Mouse (Mus musculus): ENCODE measurements around the gene Hmgb1. TPM values are rescaled to one million over a fixed set of nuclear protein-coding genes. Genes with fewer than 3 reads are reported as not detected.

The Hmgb1 gene
- total RNA-seq, 4 experiments from 2014 or later: 119 to 140 (median 134) TPM

- no peak for DNase-seq (ENCODE audit: low spot score in 2 of 2)
These were observed 116.0 kb downstream of the Hmgb1 start for GRCm38 (mm10) chr5:149068247-149068740.

GRCm38 (mm10) chr5:149067501-149067961 lies 116.8 kb downstream of the Hmgb1 start:
- DNase-seq (ENCODE audit: low spot score in 2 of 2): no peak

DNA sequence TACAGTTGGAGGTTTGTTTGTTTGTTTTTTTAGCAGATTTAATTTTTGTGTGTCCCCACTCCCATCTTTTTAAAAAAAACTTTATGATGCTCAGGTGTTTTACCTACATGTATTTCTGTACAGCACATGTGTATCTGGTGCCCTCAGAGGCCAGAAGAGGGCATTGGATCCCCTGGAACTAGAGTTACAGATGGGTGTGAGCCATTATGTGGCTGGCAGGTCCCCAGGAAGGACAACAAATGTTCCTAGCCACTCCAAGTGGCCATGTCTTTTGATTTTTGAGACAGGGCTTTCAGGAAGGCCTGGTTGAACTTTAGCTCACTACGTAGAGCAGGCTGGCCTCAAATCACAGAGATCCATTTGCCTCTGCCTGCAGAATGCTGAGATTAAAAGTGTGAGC lies 121.5 kb downstream of the Hmgb1 start:
- DNase-seq (ENCODE audit: low spot score in 2 of 2): no peak

- no peak for DNase-seq (ENCODE audit: low spot score in 2 of 2)
These were observed 130.7 kb downstream of the Hmgb1 start for GRCm38 (mm10) chr5:149053352-149054168.

DNA sequence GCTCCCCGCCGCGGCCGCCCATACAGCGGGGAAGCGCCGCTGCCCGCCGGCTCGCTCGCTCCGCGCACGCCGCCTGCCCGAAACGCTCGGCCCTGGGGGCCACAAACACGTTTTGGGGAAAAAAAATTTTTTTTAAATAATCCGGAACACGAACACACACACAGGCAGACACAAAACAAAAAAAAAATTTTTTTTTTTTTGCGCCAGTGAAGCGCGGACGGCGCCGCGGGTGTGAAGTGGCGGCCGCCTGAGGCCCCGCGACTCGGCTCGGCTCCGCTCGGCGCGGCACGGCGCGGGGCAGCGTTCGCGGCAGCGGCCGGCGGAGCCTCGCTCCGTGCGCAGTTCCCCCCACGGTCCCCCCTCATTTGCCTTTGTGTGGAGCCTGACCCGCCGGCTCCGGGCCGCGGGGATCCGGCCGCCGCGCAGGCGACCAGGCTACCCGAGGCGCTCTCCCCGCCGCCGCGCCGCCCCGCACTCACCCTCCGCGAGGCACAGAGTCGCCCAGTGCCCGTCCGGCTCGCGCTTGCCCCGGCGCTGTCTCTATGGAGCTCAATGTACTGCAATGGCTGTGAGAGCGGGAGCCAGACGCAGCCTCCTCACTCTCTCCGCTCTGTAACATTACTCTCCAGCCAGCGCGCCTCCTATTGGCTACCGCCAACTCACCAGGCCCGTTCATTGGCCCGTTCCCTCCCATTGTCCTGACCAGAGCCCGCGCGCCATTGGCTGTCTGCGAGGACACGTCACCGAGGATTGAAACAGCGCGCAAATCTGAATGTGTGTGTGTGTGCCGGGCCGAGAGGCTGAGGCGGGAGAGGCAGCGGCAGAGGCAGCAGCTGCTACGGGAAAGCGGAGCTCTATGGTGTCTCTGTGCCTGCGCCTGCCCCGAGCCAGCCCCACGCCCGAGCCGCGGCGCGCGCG lies 131.6 kb downstream of the Hmgb1 start:
- DNase-seq (ENCODE audit: low spot score in 2 of 2): peak; percentile 99 to 100

- DNase-seq (ENCODE audit: low spot score in 2 of 2): peak; percentile 72 to 86
These were observed 132.5 kb downstream of the Hmgb1 start for GRCm38 (mm10) chr5:149051571-149052420.

- no peak for DNase-seq (ENCODE audit: low spot score in 2 of 2)
These were observed 133.1 kb downstream of the Hmgb1 start for GRCm38 (mm10) chr5:149051194-149051570.

DNA sequence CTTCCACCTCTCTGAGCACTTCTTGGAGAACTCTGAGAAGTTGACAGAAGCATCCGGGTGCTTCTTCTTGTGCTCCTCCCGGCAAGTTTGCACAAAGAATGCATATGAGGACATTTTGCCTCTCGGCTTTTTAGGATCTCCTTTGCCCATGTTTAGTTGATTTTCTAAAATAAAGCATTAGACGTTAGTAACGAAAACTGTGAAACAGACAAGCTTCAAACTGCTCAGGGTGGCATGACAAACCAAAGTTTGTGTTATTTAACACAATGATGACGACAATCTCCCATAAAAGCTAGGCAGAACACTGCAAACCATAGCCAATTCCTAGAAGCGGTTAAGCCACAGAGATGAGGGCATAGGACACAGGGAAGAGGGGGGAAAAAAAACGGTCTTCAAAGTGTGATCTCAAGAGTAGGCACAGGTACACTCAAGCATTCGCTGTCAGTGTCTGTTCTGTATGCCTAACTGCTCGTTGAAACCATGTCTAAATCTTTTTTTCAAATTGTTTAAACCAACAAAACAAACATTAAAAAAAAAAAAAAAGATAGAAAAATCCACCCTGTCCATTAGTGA lies 133.6 kb downstream of the Hmgb1 start:
- no peak for DNase-seq (ENCODE audit: low spot score in 2 of 2)

GRCm38 (mm10) chr5:149049435-149049834 lies 134.9 kb downstream of the Hmgb1 start:
- DNase-seq (ENCODE audit: low spot score in 2 of 2): no peak

DNA sequence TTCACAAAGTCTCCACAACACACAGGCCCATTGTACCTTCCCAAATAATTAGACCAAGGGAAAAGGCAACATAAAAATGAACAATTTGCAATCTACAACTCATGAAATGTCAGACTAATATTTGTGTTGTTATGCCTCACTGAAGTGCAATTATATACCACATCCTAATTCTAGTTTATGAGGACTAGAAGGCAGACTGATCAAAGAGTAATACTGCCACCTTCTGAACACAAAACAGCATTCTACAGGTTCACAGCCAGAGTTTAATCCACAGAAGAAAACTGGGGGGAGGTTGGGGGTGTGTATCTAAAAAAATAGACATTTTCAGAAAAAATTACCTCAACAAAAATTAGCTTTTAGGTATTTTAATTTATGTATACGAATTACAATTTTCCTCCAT lies 135.3 kb downstream of the Hmgb1 start:
- DNase-seq (ENCODE audit: low spot score in 2 of 2): no peak

DNA sequence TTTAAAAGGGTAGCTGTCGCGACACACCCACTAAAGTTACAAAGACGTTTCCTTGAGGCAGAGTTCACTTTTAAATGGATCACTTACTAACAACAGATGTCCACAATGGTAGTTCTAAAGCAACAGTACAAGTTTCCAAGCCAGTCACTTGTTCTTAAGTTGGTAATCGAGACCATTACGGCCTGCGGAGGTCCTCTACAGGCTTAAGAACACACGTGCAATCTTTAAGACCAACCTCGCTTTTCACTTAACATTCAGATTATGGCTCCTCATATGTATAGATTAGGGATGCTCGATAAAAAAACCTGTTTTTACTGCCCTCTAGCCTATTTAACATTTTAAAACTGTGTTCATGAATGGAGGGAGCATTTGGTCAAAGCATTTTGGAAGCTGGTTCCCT lies 137.6 kb downstream of the Hmgb1 start:
- DNase-seq (ENCODE audit: low spot score in 2 of 2): no peak

GRCm38 (mm10) chr5:149045470-149046085 lies 138.7 kb downstream of the Hmgb1 start:
- DNase-seq (ENCODE audit: low spot score in 2 of 2): no peak

DNA sequence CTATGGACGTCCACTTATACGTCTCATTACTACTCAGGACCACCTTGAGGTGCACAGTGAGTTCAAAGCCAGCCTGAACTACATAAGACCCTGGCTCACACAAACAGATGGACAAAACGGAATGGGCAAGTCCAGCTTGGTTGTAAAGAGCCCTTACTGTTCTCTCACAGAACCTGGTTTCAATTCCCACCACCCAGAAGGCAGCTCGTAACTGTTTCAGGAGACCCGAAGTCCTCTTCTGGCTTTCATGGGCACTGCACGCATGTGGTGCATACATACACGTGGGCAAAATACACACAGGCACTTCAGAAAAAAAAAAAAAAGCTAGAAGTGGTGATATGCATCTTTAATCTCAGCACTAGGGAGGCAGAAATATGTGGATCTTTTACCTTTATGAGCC lies 139.2 kb downstream of the Hmgb1 start:
- no peak for DNase-seq (ENCODE audit: low spot score in 2 of 2)

GRCm38 (mm10) chr5:149044067-149044466 lies 140.2 kb downstream of the Hmgb1 start:
- DNase-seq (ENCODE audit: low spot score in 2 of 2): no peak

- DNase-seq (ENCODE audit: low spot score in 2 of 2): no peak
These were observed 141.0 kb downstream of the Hmgb1 start for GRCm38 (mm10) chr5:149043240-149043639.

DNA sequence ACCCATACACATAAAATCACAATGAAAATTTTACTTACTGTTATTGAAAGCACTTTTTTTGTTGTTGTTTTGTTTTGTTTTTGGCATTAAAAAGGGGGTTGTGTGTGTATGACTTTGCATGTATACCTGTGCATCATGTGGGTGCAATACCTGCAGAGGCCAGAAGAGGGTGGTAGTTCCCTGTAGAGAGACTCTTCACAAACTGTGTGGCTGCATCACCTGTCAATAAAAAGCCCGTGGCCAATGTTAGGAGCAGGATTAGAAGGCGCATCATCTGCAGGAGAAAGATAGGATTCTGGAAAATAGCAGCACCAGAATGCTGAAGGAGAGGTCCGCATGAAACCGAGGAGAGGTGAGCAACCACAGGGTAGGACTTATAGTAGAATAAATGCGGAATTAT lies 144.5 kb downstream of the Hmgb1 start:
- DNase-seq (ENCODE audit: low spot score in 2 of 2): no peak

- peak; percentile 28 to 41 for DNase-seq (ENCODE audit: low spot score in 2 of 2)
These were observed 146.6 kb downstream of the Hmgb1 start for GRCm38 (mm10) chr5:149037729-149038128.

- DNase-seq (ENCODE audit: low spot score in 2 of 2): no peak
These were observed 147.4 kb downstream of the Hmgb1 start for GRCm38 (mm10) chr5:149036920-149037319.

DNA sequence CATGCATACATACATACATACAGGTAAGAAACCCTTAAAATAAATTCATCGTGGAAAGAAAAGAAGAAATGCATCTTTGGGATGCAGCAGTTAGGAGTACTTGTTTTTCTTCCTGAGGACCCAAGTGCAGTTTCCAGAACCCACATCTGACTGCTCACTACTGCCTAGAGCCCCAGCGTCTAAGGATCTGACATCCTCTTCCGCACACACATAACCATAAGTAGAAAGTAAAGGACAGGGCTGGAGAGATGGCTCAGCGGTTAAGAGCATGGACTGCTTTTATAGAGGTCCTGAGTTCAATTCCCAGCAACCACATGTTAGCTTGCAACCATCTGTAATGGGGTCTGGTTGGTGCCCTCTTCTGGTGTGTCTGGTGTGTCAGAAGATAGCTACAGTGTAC lies 151.9 kb downstream of the Hmgb1 start:
- no peak for DNase-seq (ENCODE audit: low spot score in 2 of 2)

- DNase-seq (ENCODE audit: low spot score in 2 of 2): peak; percentile 19 to 36
These were observed 153.0 kb downstream of the Hmgb1 start for GRCm38 (mm10) chr5:149031199-149031750.
